Mouse (Mus musculus) stomach, postnatal 0 days (tissue): ENCODE results near the gene Cemip2.

Experiments
- CTCF ChIP-seq: IDR thresholded peaks from 2 replicates; pipeline ENCODE4 v1.5.1; 2016; ENCODE audit warnings: antibody characterized with exemption, low read depth, mild to moderate bottlenecking, moderate library complexity
- EP300 ChIP-seq: optimal IDR thresholded peaks from 2 replicates; pipeline ENCODE3; 2016; ENCODE audit warnings: antibody characterized with exemption

GRCm38 (mm10) chr19:21788999-21789398, 10.9 kb downstream of the Cemip2 start:
- TF ChIP-seq CTCF (no peak), EP300 (no peak)
